Mouse (Mus musculus) heart, adult 11 months (tissue): ENCODE results near the gene 1810013L24Rik.
A peak's percentile ranks its signal among the peaks of the same experiment; 100 is the strongest.

ENCODE experiments used
- DNase-seq: peaks from one replicate; pipeline ENCODE4 v3.0.0; 2022

Gene 1810013L24Rik

GRCm38 (mm10) chr16:8829564-8830359 is at the start of gene 1810013L24Rik:
Gene 1810013L24Rik, plus strand, starts transcription at chr16:8830100.
- DNase-seq: peak; percentile 100

- no peak for DNase-seq
These were observed 49.7 kb upstream of the 1810013L24Rik start for GRCm38 (mm10) chr16:8780187-8780586.

- no peak for DNase-seq
These were observed 48.7 kb upstream of the 1810013L24Rik start for GRCm38 (mm10) chr16:8781191-8781590.

- DNase-seq: no peak
These were observed 48.2 kb upstream of the 1810013L24Rik start for GRCm38 (mm10) chr16:8781660-8782059.

GRCm38 (mm10) chr16:8783198-8783913 is 46.5 kb upstream of the 1810013L24Rik start:
- DNase-seq: no peak

- peak; percentile 95 for DNase-seq
These were observed 45.1 kb upstream of the 1810013L24Rik start for GRCm38 (mm10) chr16:8784753-8785152.

GRCm38 (mm10) chr16:8790886-8791285 is 39.0 kb upstream of the 1810013L24Rik start:
- DNase-seq: no peak

- no peak for DNase-seq
These were observed 37.8 kb upstream of the 1810013L24Rik start, which contains the start of gene Usp7 for GRCm38 (mm10) chr16:8791949-8792557. Gene Usp7, minus strand, starts transcription at chr16:8792308.

- no peak for DNase-seq
These were observed 34.9 kb upstream of the 1810013L24Rik start for GRCm38 (mm10) chr16:8794952-8795351.

GRCm38 (mm10) chr16:8795906-8796305 is 34.0 kb upstream of the 1810013L24Rik start:
- no peak for DNase-seq

GRCm38 (mm10) chr16:8806703-8807102 is 23.2 kb upstream of the 1810013L24Rik start:
- no peak for DNase-seq

- DNase-seq: no peak
These were observed 19.3 kb upstream of the 1810013L24Rik start for GRCm38 (mm10) chr16:8810399-8811127.

GRCm38 (mm10) chr16:8817872-8818271 is 12.0 kb upstream of the 1810013L24Rik start:
- DNase-seq: peak; percentile 41

GRCm38 (mm10) chr16:8821429-8821828 is 8.5 kb upstream of the 1810013L24Rik start:
- DNase-seq: peak; percentile 97

GRCm38 (mm10) chr16:8822586-8822985 is 7.3 kb upstream of the 1810013L24Rik start:
- no peak for DNase-seq

GRCm38 (mm10) chr16:8823661-8824060 is 6.2 kb upstream of the 1810013L24Rik start:
- DNase-seq: peak; percentile 73

GRCm38 (mm10) chr16:8827366-8827765 is 2.5 kb upstream of the 1810013L24Rik start:
- DNase-seq: peak; percentile 86

- peak; percentile 99 for DNase-seq
These were observed 1.0 kb upstream of the 1810013L24Rik start for GRCm38 (mm10) chr16:8828636-8829563.

GRCm38 (mm10) chr16:8830431-8831211 is 721 bp downstream of the 1810013L24Rik start:
- DNase-seq: peak; percentile 99

- peak; percentile 94 for DNase-seq
These were observed 1.3 kb downstream of the 1810013L24Rik start for GRCm38 (mm10) chr16:8831241-8831640.

GRCm38 (mm10) chr16:8836876-8837275 is 7.0 kb downstream of the 1810013L24Rik start:
- DNase-seq: peak; percentile 57
